ENCODE assay signal across 20 mouse cellular contexts in genomic region chr1:80746195-80746594, GRCm38 (mm10). TPM values are rescaled to one million over a fixed set of nuclear protein-coding genes. Genes with fewer than 3 reads are reported as not detected.
DNase-seq lines count a peak whose midpoint lies in the region; ATAC-seq lines count a peak whose summit lies in the region.
"Had no signal": no experiment of that assay in that cellular context is flagged by ENCODE, and none has a peak within 500 bp of the region (broad histone marks: within the 10 kb centered on the region; RNA-seq: fewer than 3 reads in every experiment).

No protein-coding gene starts in this region.

- no peak overlapping the region for H3K27ac ChIP-seq in midbrain, embryonic 16.5 days (ENCODE audit: low read length)
- H3K27ac ChIP-seq: embryonic facial prominence, embryonic 13.5 days; hindbrain, embryonic 14.5 days; kidney, postnatal 0 days; limb, embryonic 13.5 days; liver, embryonic 14.5 days; midbrain, embryonic 10.5 days had no signal

- peak; percentile 75 for ATAC-seq in CD4-positive, CD25-positive, alpha-beta regulatory T cell, adult 4 months
- ATAC-seq in granulocyte monocyte progenitor cell, adult 5-6 weeks (replicated peaks; ENCODE audit: poor library complexity, severe bottlenecking), result peak; percentile 49
- ATAC-seq in midbrain, embryonic 16.5 days, result no peak
- ATAC-seq: lung, postnatal 0 days had no signal

- intact Hi-C loops in left cerebral cortex, postnatal 36 days (cut with DNase I), result no loop called here
- intact Hi-C loops in gastrocnemius, postnatal 36 days (cut with DNase I), result no loop called here

- no peaks in the 10 kb centered on the region for H3K9me3 ChIP-seq in midbrain, embryonic 16.5 days (replicated peaks; ENCODE audit: control insufficient read depth, low read length, poor library complexity, severe bottlenecking)
- H3K9me3 ChIP-seq: embryonic facial prominence, embryonic 13.5 days; limb, embryonic 13.5 days; midbrain, embryonic 10.5 days had no signal

- no peaks in the 10 kb centered on the region for H3K36me3 ChIP-seq in midbrain, embryonic 16.5 days (ENCODE audit: control insufficient read depth, insufficient read depth, low read length)
- H3K36me3 ChIP-seq: embryonic facial prominence, embryonic 13.5 days; limb, embryonic 13.5 days; midbrain, embryonic 10.5 days had no signal

- H3K27me3 ChIP-seq in midbrain, embryonic 16.5 days (ENCODE audit: control insufficient read depth, insufficient read depth, low read depth, low read length), result no peaks in the 10 kb centered on the region
- H3K27me3 ChIP-seq: embryonic facial prominence, embryonic 13.5 days; limb, embryonic 13.5 days had no signal

- 93% methylated on average over 6 of the region's 6 CpGs for WGBS in midbrain, embryonic 16.5 days

- no peak overlapping the region for H3K4me3 ChIP-seq in midbrain, embryonic 16.5 days (ENCODE audit: low read depth, low read length)
- H3K4me3 ChIP-seq: embryonic facial prominence, embryonic 13.5 days; limb, embryonic 13.5 days; midbrain, embryonic 10.5 days; myocyte had no signal

- H3K4me2 ChIP-seq in midbrain, embryonic 16.5 days (ENCODE audit: low read length), result no peak overlapping the region
- H3K4me2 ChIP-seq: embryonic facial prominence, embryonic 13.5 days; hindbrain, embryonic 14.5 days; limb, embryonic 13.5 days had no signal

- DNase-seq in naive thymus-derived CD4-positive, alpha-beta T cell, adult 2 months (ENCODE audit: low read depth), result peak; percentile 83
- DNase-seq in thymus, postnatal 25 days, result peak; percentile 61
- DNase-seq in left cerebral cortex, postnatal 36 days (ENCODE audit: low spot score in 2 of 2), result no peak
- DNase-seq in gastrocnemius, postnatal 36 days, result no peak
- DNase-seq: adrenal gland, postnatal 36 days; cerebellum, adult 2 months; gastrocnemius, postnatal 10 days; kidney, adult 11 months; right cerebral cortex, adult 18-20 months had no signal

- H3K9ac ChIP-seq in midbrain, embryonic 16.5 days (ENCODE audit: low read depth, low read length), result no peak overlapping the region
- H3K9ac ChIP-seq: embryonic facial prominence, embryonic 13.5 days; hindbrain, embryonic 14.5 days; limb, embryonic 13.5 days; liver, embryonic 14.5 days had no signal

- H3K4me1 ChIP-seq in midbrain, embryonic 16.5 days (ENCODE audit: control insufficient read depth, insufficient read depth, low read length), result no peaks in the 10 kb centered on the region
- H3K4me1 ChIP-seq: embryonic facial prominence, embryonic 13.5 days; limb, embryonic 13.5 days had no signal

RNA-seq across cellular contexts. Expression of gene Dock10, which starts 12.1 kb away (rescaled TPM):
- polyA plus RNA-seq in CD4-positive, CD25-positive, alpha-beta regulatory T cell, adult 4 months (2017; shearing (Covaris generic)), result 100 to 1,000 TPM; 116 to 121 TPM
- total RNA-seq in granulocyte monocyte progenitor cell, adult 5-6 weeks (2014; fragmentation: Nextera tagmentation), result 149 TPM in 2 replicates
- 117 and 126 TPM in 2 replicates for total RNA-seq in granulocyte monocyte progenitor cell, adult 5-6 weeks (2017)
- 3.8 and 4.0 TPM in 2 replicates for polyA plus RNA-seq in midbrain, embryonic 16.5 days (2015; fragmentation: Nextera tagmentation; extraction: Ambion mirVana)
- total RNA-seq in left cerebral cortex, postnatal 36 days (2021), result 10 to 100 TPM; 24.4 to 36.4 TPM
- 1 to 10 TPM; 2.7 to 3.5 TPM for total RNA-seq in gastrocnemius, postnatal 36 days (2021)

Comparison
In these comparisons a context has a peak if more than half of its experiments do, and no peak if none do; other contexts are left out.
1. DNase-seq: peak in naive thymus-derived CD4-positive, alpha-beta T cell, adult 2 months (single experiment) and thymus, postnatal 25 days (single experiment); none in left cerebral cortex, postnatal 36 days (0 of 2) and gastrocnemius, postnatal 36 days (0 of 2).
2. RNA of gene Dock10, which starts 12.1 kb away (total RNA-seq): 117 to 149 TPM in granulocyte monocyte progenitor cell, adult 5-6 weeks and 24.4 to 36.4 TPM in left cerebral cortex, postnatal 36 days; 2.7 to 3.5 TPM in gastrocnemius, postnatal 36 days; every median in the first group is over 4 times any median in the second.